Mouse (Mus musculus): Measurements from ENCODE around the gene Il1f6. TPM values are rescaled to one million over a fixed set of nuclear protein-coding genes. Genes with fewer than 3 reads are reported as not detected.
"Not testable (repeated sequence)": the region's sequence is repeated elsewhere in the genome, so short reads cannot be mapped to it uniquely, and the experiment has no call there.

Il1f6 gene
- polyA plus RNA-seq (2012; ENCODE audit: insufficient read depth, insufficient read length, missing spikeins) = not detected in 2 replicates

DNA sequence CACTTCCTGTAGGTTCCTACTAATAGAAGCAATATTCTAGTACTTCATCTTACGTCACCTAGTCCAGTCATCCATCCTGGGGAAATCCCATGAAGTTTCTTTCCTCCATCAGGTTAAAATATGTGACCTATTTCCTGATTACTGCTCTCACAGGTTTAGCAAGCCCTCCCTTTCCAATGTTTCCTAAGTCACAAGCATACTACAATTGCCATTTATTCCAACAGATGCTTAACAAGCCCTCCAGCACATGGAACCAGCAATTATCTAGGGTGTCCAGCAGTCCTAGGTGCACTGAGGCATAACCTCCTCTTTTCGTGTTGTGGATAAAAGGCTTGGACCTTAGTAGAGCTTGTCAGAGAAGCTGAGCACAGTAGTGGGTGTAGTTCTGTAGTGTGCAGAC is at the start of gene Il1f6:
Gene Il1f6 (plus strand): TSS at position 301 of the 400 bp plus-strand sequence.
- no peak within 1 kb of the TSS for H3K27ac ChIP-seq (ENCODE audit: insufficient read depth, low read depth, low read length)
- H3K4me1 ChIP-seq (ENCODE audit: control insufficient read depth, insufficient read depth, low read length) = no peaks in the 10 kb centered on the region
- no peak for TF ChIP-seq CTCF (IDR thresholded peaks at IDR 0.05; ENCODE audit: low read depth, low read length)
- no peak for TF ChIP-seq POLR2A (IDR thresholded peaks at IDR 0.05; ENCODE audit: borderline replicate concordance, low read depth, low read length)
- H3K4me3 ChIP-seq (ENCODE audit: insufficient read depth, low read length) = no peak within 1 kb of the TSS

DNA sequence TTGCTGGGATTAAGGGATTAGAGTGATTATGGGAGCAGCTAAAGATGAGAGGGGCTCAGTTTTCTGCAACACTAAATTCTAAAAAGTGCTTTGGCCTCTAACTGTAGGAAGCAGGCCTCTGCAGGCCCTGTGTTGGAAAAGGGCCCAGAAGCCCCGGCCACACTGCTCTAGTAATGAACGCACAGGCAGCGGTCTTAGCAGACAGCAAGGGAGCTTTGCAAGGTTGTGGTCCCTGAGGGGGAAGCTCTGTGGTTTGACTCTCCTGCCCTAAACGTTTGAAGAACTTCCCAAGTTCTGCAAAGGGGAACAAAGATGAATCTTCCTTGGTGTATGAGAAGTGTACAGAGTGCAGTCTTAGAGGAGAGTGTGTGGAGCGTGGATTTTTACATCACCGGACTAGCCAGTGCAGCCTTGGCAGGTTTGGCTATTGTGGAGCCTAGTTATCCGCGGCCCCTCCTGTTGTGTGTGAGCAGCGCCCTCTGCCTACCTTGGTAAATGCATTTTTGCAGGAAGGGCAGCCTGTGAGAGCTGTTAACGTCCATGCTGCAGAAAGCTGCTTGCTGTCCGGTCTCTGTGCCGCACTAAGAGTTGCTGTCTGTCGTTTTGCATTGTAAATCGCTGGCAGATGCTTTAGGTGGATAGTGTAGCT is 33.4 kb upstream of the Il1f6 start:
- not testable (repeated sequence) for H3K27ac ChIP-seq (ENCODE audit: insufficient read depth, low read depth, low read length); H3K4me1 ChIP-seq (ENCODE audit: control insufficient read depth, insufficient read depth, low read length)
- H3K4me3 ChIP-seq (ENCODE audit: insufficient read depth, low read length) = 0 out of 2 replicates have a peak overlapping the region, but pooled peaks have one; percentile 13

DNA sequence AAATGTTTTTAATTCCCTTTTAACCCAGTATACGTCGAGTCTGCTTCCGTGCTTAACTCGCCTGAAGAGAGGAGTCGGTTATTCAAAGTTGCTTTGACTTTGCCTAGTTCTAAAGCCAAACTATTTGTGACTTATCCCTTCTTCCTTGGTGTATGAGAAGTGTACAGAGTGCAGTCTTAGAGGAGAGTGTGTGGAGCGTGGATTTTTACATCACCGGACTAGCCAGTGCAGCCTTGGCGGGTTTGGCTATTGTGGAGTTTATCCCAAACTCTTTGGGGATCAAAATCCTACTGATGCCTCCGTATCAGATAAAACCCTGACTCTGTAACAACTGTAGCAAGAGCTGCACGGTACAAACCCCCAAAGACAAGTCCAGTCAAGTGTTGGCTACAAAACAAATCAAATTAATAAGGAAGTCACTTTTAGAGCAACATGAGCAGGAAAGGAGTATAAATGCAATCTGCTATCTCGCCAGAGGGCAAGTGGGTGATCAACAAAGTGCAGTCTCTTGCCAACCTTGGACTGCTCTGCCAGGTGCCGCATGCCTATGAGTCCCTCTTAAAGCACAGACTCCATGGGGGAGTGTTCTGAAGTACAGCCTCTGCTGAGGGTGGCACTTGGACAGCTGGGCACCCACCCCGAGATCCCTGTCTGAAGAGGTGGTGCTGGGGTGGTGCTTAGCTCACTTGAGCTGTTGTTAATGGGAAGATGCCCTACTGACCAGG is 32.6 kb upstream of the Il1f6 start:
- H3K27ac ChIP-seq (ENCODE audit: insufficient read depth, low read depth, low read length); H3K4me1 ChIP-seq (ENCODE audit: control insufficient read depth, insufficient read depth, low read length); H3K4me3 ChIP-seq (ENCODE audit: insufficient read depth, low read length): not testable (repeated sequence)

DNA sequence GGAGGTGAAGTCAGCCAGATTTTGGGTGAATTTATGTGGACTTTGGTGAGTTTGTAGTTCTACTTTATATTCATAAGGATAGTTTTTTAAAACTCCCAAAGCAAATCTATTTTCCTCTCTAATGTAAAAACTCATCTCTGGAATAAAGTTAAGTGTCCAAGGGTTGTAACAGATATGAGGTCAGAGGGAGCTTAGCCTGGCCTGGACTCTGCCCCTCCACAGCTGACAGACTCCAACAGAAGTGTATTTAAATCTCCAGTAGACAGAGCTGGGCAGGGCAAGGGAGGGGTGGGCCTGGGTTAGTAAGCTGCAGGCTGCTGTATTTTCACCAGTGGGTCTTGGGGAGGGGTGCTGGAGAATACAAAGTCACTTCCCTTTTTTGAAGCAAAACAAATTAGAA is 31.1 kb upstream of the Il1f6 start:
- H3K4me3 ChIP-seq (ENCODE audit: insufficient read depth, low read length); H3K27ac ChIP-seq (ENCODE audit: insufficient read depth, low read depth, low read length); H3K4me1 ChIP-seq (ENCODE audit: control insufficient read depth, insufficient read depth, low read length): not testable (repeated sequence)

DNA sequence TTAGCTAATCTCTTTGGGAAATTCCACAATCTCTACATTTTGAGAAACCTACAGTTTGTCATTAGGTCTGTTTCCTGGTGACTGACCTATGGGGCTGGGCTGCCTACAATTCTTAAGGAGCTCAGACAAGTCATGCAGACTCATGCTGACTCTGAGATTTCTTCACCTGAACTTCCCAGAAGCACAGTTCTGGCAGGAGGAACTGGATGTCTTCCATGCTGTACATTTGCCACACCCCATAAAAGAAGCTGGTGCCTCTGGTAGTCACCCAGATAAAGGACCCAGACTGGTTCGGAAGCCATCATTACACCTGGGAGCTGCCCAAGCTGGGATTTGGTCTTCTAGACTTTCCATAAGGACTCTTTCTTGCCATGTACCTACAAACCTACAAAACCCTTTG is 29.0 kb upstream of the Il1f6 start, which contains the start of gene Il1f9:
Gene Il1f9 (plus strand): TSS at position 301 of the 400 bp plus-strand sequence.
- H3K4me3 ChIP-seq (ENCODE audit: insufficient read depth, low read length) = no peak within 1 kb of the TSS
- H3K27ac ChIP-seq (ENCODE audit: insufficient read depth, low read depth, low read length) = no peak within 1 kb of the TSS
- TF ChIP-seq CTCF (IDR thresholded peaks at IDR 0.05; ENCODE audit: low read depth, low read length) = no peak
- no peak for TF ChIP-seq POLR2A (IDR thresholded peaks at IDR 0.05; ENCODE audit: borderline replicate concordance, low read depth, low read length)
- H3K4me1 ChIP-seq (ENCODE audit: control insufficient read depth, insufficient read depth, low read length) = peaks cover 2% of the 10 kb centered on the region; the same call in 1 of the 2 replicates

DNA sequence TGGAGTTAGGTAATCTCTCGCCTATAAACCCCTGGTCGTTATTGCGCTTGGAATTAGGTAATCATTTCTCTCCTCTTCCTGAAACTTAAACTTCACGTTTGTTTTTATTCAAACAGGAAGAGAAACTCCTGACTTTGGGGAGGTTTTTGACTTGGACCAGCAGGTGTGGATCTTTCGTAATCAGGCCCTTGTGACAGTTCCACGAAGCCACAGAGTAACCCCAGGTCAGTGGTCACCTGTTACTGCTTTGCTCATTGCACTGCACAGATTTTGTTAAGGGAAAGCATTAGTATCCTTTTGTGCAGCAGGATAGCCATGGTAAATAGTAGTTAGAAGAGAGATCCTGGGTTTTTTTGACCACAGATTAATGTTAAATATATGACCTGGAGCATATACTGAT is 27.6 kb upstream of the Il1f6 start:
- H3K4me3 ChIP-seq (ENCODE audit: insufficient read depth, low read length) = no peak overlapping the region
- no peaks in the 10 kb centered on the region for H3K4me1 ChIP-seq (ENCODE audit: control insufficient read depth, insufficient read depth, low read length)
- no peak for TF ChIP-seq CTCF (IDR thresholded peaks at IDR 0.05; ENCODE audit: low read depth, low read length)
- no peak for TF ChIP-seq POLR2A (IDR thresholded peaks at IDR 0.05; ENCODE audit: borderline replicate concordance, low read depth, low read length)
- H3K27ac ChIP-seq (ENCODE audit: insufficient read depth, low read depth, low read length) = no peak overlapping the region

DNA sequence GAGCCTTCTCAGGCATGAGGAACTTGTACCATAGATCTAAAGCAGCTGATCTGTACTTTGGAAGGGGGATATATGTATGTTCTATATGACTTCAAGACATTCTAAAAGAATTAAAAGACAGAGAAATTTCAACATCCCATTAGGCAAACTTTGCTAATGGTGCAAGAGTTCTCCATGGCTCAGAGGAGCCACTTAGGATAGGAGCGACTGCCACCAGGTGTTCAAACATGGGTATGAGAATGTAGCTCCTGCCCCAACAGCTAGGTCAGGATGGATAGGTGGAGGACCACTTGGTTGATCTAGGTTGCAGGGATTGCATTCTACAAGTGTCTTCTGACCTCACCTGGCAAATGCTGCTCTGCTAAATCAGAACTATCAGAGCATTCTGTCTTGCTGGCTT is 27.0 kb upstream of the Il1f6 start:
- TF ChIP-seq POLR2A (IDR thresholded peaks at IDR 0.05; ENCODE audit: borderline replicate concordance, low read depth, low read length) (no peak), CTCF (IDR thresholded peaks at IDR 0.05; ENCODE audit: low read depth, low read length) (no peak)
- Histone ChIP-seq H3K27ac (ENCODE audit: insufficient read depth, low read depth, low read length) (no peak overlapping the region), H3K4me3 (ENCODE audit: insufficient read depth, low read length) (no peak overlapping the region), H3K4me1 (ENCODE audit: control insufficient read depth, insufficient read depth, low read length) (no peaks in the 10 kb centered on the region)

DNA sequence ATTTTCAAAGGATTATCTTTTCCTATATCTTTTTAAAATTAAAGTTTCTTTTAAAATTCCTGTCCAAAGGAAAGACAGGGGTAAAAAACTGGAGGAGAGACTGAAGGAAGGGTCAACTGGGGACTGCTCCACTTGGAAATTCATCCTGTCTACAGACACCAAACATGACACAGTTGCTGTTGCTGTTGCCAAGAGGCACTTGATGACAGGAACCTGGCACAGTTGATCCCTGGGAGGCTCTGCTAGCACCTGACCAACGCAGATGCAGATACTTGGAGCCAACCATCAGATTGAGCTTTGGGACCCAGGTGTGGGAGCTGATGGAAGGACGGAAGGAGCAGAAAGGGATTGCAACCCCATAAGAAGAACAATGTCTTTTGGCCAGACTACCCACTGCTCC is 12.0 kb downstream of the Il1f6 start:
- Histone ChIP-seq H3K27ac (ENCODE audit: insufficient read depth, low read depth, low read length) (no peak overlapping the region), H3K4me3 (ENCODE audit: insufficient read depth, low read length) (no peak overlapping the region), H3K4me1 (ENCODE audit: control insufficient read depth, insufficient read depth, low read length) (no peaks in the 10 kb centered on the region)
- TF ChIP-seq CTCF (IDR thresholded peaks at IDR 0.05; ENCODE audit: low read depth, low read length) (no peak), POLR2A (IDR thresholded peaks at IDR 0.05; ENCODE audit: borderline replicate concordance, low read depth, low read length) (no peak)

DNA sequence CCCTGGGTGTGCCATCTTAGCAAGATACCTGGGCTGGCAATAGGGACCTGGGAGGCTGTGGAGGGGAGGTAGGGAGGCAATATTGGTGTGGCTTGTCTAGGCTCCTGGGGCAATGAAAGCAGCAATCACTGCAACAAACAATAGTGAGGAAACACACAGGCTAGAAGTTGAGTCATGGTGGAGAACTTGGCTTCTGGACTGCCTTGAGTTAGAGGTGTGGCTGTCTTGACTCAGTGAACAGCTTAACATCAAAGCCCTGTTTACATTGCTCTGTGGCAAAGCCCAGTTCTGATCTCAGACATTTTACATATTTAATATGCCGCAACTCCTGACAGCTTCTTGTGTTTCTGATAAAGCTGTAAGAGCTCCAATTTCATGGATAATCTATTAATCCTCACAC is 52.3 kb downstream of the Il1f6 start:
- no peak for TF ChIP-seq CTCF (IDR thresholded peaks at IDR 0.05; ENCODE audit: low read depth, low read length)
- TF ChIP-seq POLR2A (IDR thresholded peaks at IDR 0.05; ENCODE audit: borderline replicate concordance, low read depth, low read length) = no peak
- Histone ChIP-seq H3K27ac (ENCODE audit: insufficient read depth, low read depth, low read length) (no peak overlapping the region), H3K4me1 (ENCODE audit: control insufficient read depth, insufficient read depth, low read length) (no peaks in the 10 kb centered on the region), H3K4me3 (ENCODE audit: insufficient read depth, low read length) (no peak overlapping the region)

DNA sequence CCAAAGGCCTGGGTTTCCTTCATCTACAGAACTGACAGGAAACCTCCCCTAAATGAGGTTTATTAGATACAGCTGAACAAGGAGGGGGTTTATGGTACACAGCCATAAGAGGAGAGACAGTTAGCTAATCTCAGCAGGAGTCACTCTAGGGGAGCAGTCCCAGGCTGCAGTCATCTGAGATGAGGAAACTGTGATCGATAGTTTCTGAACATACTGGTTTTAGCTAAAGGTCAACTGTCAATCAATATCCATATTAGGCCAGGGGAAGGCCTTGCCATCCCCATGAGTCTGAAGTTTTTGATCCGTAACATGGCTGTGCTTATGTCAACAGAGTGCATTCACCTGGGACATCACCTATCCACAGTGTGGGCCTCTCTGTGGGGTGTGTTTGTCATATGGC is 58.4 kb downstream of the Il1f6 start:
- no peaks in the 10 kb centered on the region for H3K4me1 ChIP-seq (ENCODE audit: control insufficient read depth, insufficient read depth, low read length)
- no peak overlapping the region for H3K27ac ChIP-seq (ENCODE audit: insufficient read depth, low read depth, low read length)
- no peak overlapping the region for H3K4me3 ChIP-seq (ENCODE audit: insufficient read depth, low read length)
- TF ChIP-seq POLR2A (IDR thresholded peaks at IDR 0.05; ENCODE audit: borderline replicate concordance, low read depth, low read length) = no peak
- no peak for TF ChIP-seq CTCF (IDR thresholded peaks at IDR 0.05; ENCODE audit: low read depth, low read length)
